Mouse (Mus musculus) CH12.LX (cell line): ENCODE results near the gene Phyh. TPM values are rescaled to one million over a fixed set of nuclear protein-coding genes. Genes with fewer than 3 reads are reported as not detected.

Experiments
- DNase-seq: peaks from one replicate; pipeline ENCODE4 v3.0.0-alpha.2; 2013; ENCODE audit errors: extremely low read depth
- H3K27ac ChIP-seq: 2 replicates; pipeline ENCODE4 v1.5.1; 2012; ENCODE audit warnings: low read depth, mild to moderate bottlenecking, control low read depth, moderate library complexity; ENCODE audit not compliant: insufficient read depth
- H3K27me3 ChIP-seq: replicated peaks from 2 replicates; pipeline ENCODE3; 2012; ENCODE audit warnings: inconsistent platforms
- H3K36me3 ChIP-seq, 2 experiments: replicated peaks in 1 of 2; 2 replicates each; pipeline versions ENCODE3 to v1.6.1; 2012; ENCODE audit warnings: inconsistent platforms in 1 of 2, low read length in 1 of 2, mild to moderate bottlenecking in 1 of 2, mixed read lengths in 1 of 2, moderate library complexity in 1 of 2; ENCODE audit not compliant: control insufficient read depth in 1 of 2, insufficient read depth in 1 of 2
- H3K4me1 ChIP-seq, 2 experiments: 2 replicates each; pipeline ENCODE4 v1.6.1; 2012; ENCODE audit warnings: inconsistent platforms in 1 of 2, moderate library complexity in 1 of 2; ENCODE audit not compliant: insufficient read depth in 2 of 2, control insufficient read depth in 1 of 2
- H3K4me2 ChIP-seq: 2 replicates; pipeline ENCODE4 v1.6.1; 2012; ENCODE audit warnings: low read depth, mild to moderate bottlenecking, control low read depth; ENCODE audit not compliant: poor library complexity, insufficient read depth, severe bottlenecking
- H3K4me3 ChIP-seq, 3 experiments: fragments of 150-350 bp in 1 of 3; sonication (generic) in 1 of 3; replicated peaks in 1 of 3; 2 replicates each; pipeline versions ENCODE3 to v1.5.1; 2011 to 2012; ENCODE audit warnings: low read depth in 2 of 3, low read length in 2 of 3, mild to moderate bottlenecking in 2 of 3, moderate library complexity in 2 of 3, control low read depth in 1 of 3, improper control_type of control experiment in 1 of 3, inconsistent platforms in 1 of 3, mixed read lengths in 1 of 3; ENCODE audit not compliant: poor library complexity in 1 of 3
- H3K79me2 ChIP-seq: replicated peaks from 2 replicates; pipeline ENCODE4 v1.6.1; 2012; ENCODE audit warnings: mild to moderate bottlenecking, moderate library complexity; ENCODE audit not compliant: control insufficient read depth, poor library complexity, insufficient read depth, severe bottlenecking; ENCODE audit errors: extremely low read depth
- H3K9ac ChIP-seq: 2 replicates; pipeline ENCODE4 v1.6.1; 2012; ENCODE audit warnings: low read depth, mild to moderate bottlenecking, control low read depth, moderate library complexity; ENCODE audit not compliant: insufficient read depth
- H3K9me3 ChIP-seq: replicated peaks from 2 replicates; pipeline ENCODE3; 2012; ENCODE audit warnings: low read length, inconsistent platforms, mixed read lengths
- BHLHE40 ChIP-seq: IDR thresholded peaks from 2 replicates; pipeline ENCODE4 v1.6.1; 2011; ENCODE audit warnings: mild to moderate bottlenecking, low read depth, low read length, improper control_type of control experiment
- CHD1 ChIP-seq: IDR thresholded peaks from 2 replicates; pipeline ENCODE4 v1.6.1; 2012; ENCODE audit warnings: low read depth, low read length, improper control_type of control experiment, inconsistent platforms
- CTCF ChIP-seq, 2 experiments: IDR thresholded peaks in 1 of 2; conservative IDR thresholded peaks in 1 of 2; 2 replicates each; pipeline ENCODE4 v1.5.1; 2011 to 2012; ENCODE audit warnings: low read depth in 2 of 2, low read length in 2 of 2, improper control_type of control experiment in 1 of 2, inconsistent platforms in 1 of 2, mild to moderate bottlenecking in 1 of 2, moderate library complexity in 1 of 2
- E2F4 ChIP-seq: IDR thresholded peaks from 2 replicates; pipeline ENCODE4 v1.6.1; 2011; ENCODE audit warnings: low read depth, low read length, improper control_type of control experiment; ENCODE audit not compliant: insufficient replicate concordance
- ELF1 ChIP-seq: IDR thresholded peaks from 2 replicates; pipeline ENCODE4 v1.6.1; 2014; ENCODE audit warnings: low read depth, mild to moderate bottlenecking, inconsistent platforms, low read length, improper control_type of control experiment
- GABPA ChIP-seq: IDR thresholded peaks from 2 replicates; pipeline ENCODE4 v1.6.1; 2012; ENCODE audit warnings: low read depth, low read length, improper control_type of control experiment, inconsistent platforms; ENCODE audit not compliant: insufficient replicate concordance
- HCFC1 ChIP-seq: IDR thresholded peaks from 2 replicates; pipeline ENCODE4 v1.6.1; 2012; ENCODE audit warnings: low read depth, mild to moderate bottlenecking, inconsistent platforms, low read length, improper control_type of control experiment
- KAT2A ChIP-seq: IDR thresholded peaks from 2 replicates; pipeline ENCODE4 v1.6.1; 2012; ENCODE audit warnings: low read length, improper control_type of control experiment, inconsistent platforms; ENCODE audit not compliant: insufficient replicate concordance
- MAX ChIP-seq: IDR thresholded peaks from 2 replicates; pipeline ENCODE4 v1.6.1; 2011; ENCODE audit warnings: low read length, improper control_type of control experiment
- MAZ ChIP-seq: IDR thresholded peaks from 2 replicates; pipeline ENCODE4 v1.6.1; 2012; ENCODE audit warnings: low read depth, mild to moderate bottlenecking, inconsistent platforms, low read length, improper control_type of control experiment, moderate library complexity
- MEF2A ChIP-seq: IDR thresholded peaks from 2 replicates; pipeline ENCODE4 v1.6.1; 2014; ENCODE audit warnings: low read depth, mild to moderate bottlenecking, inconsistent platforms, low read length, improper control_type of control experiment, borderline replicate concordance
- MXI1 ChIP-seq: IDR thresholded peaks from 2 replicates; pipeline ENCODE4 v1.6.1; 2011; ENCODE audit warnings: mild to moderate bottlenecking, low read depth, low read length, improper control_type of control experiment
- NELFE ChIP-seq: IDR thresholded peaks from 2 replicates; pipeline ENCODE4 v1.6.1; 2011; ENCODE audit warnings: low read depth, low read length, improper control_type of control experiment
- NRF1 ChIP-seq: IDR thresholded peaks from 2 replicates; pipeline ENCODE4 v1.6.1; 2014; ENCODE audit warnings: low read depth, mild to moderate bottlenecking, inconsistent platforms, low read length, improper control_type of control experiment, moderate library complexity
- PAX5 ChIP-seq: IDR thresholded peaks from 2 replicates; pipeline ENCODE4 v1.6.1; 2012; ENCODE audit warnings: low read length, inconsistent platforms, mixed read lengths
- POLR2A ChIP-seq: IDR thresholded peaks from 2 replicates; pipeline ENCODE4 v1.6.1; 2011; ENCODE audit warnings: low read depth, mild to moderate bottlenecking, improper control_type of control experiment, low read length
- RCOR1 ChIP-seq: conservative IDR thresholded peaks from 2 replicates; pipeline ENCODE4 v1.6.1; 2012; ENCODE audit warnings: low read depth, mild to moderate bottlenecking, inconsistent platforms, low read length, improper control_type of control experiment
- SMC3 ChIP-seq: IDR thresholded peaks from 2 replicates; pipeline ENCODE4 v1.6.1; 2011; ENCODE audit warnings: low read depth, low read length, improper control_type of control experiment
- TCF12 ChIP-seq: IDR thresholded peaks from 2 replicates; pipeline ENCODE4 v1.6.1; 2014; ENCODE audit warnings: low read depth, mild to moderate bottlenecking, inconsistent platforms, low read length, improper control_type of control experiment
- USF2 ChIP-seq: conservative IDR thresholded peaks from 2 replicates; pipeline ENCODE4 v1.6.1; 2011; ENCODE audit warnings: low read depth, low read length, improper control_type of control experiment
- ZC3H11A ChIP-seq: IDR thresholded peaks from 2 replicates; pipeline ENCODE4 v1.6.1; 2012; ENCODE audit warnings: low read depth, mild to moderate bottlenecking, inconsistent platforms, low read length, improper control_type of control experiment
- ZNF384 ChIP-seq: IDR thresholded peaks from 2 replicates; pipeline ENCODE4 v1.6.1; 2012; ENCODE audit warnings: low read depth, low read length, improper control_type of control experiment, inconsistent platforms
- dilution Hi-C: fragments of 300-500 bp; cut with MboI; formaldehyde crosslinking; loops from 2 replicates; pipeline ENCODE4 v1.14.3; 2020; ENCODE audit warnings: low sequenced_read_pairs; ENCODE audit not compliant: extremely low pct_unique_long_range_greater_than_20kb, extremely low pct_ligation_motif_present
- in situ Hi-C: fragments of 300-500 bp; cut with MboI; formaldehyde crosslinking; loops from 3 replicates; pipeline ENCODE4 v1.14.3; 2019; ENCODE audit warnings: low sequenced_read_pairs, low pct_ligation_motif_present, low pct_unique_long_range_greater_than_20kb, mixed read lengths
- polyA plus RNA-seq: library from polyadenylated mRNA; unstranded; fragments of >175 nt; gene quantifications from 2 replicates; pipeline ENCODE4 v1.2.1, GENCODE M21; 2012; ENCODE audit warnings: low read depth; ENCODE audit not compliant: insufficient read length
- total RNA-seq, 2 experiments: library from RNA; depleted of rRNA; stranded (reverse); fragments of 300-350 nt in 1 of 2; fragments of >200 nt in 1 of 2; gene quantifications; 2 replicates each; pipeline ENCODE4 v1.2.3; 2012 to 2014

Gene Phyh
- total and polyA plus RNA-seq, 3 experiments, result 12.5 to 24.2 (median 17.2) TPM

- no peak overlapping the region for H3K9ac ChIP-seq
- TF ChIP-seq MAX (no peak), BHLHE40 (no peak), CTCF (conservative IDR thresholded peaks at IDR 0.05 in 1 of 2, IDR thresholded peaks at IDR 0.05 in 1 of 2; ENCODE audit: low read depth in 2 of 2, low read length in 2 of 2) (no peak), TCF12 (no peak), E2F4 (no peak), CHD1 (no peak), ZC3H11A (no peak), MXI1 (no peak), KAT2A (no peak), NELFE (no peak), NRF1 (no peak)
- in situ Hi-C loops (no loop called here), dilution Hi-C loops (no loop called here)
- peaks cover 56 to 74% of the 10 kb centered on the region in 2 experiments for H3K36me3 ChIP-seq
- DNase-seq, result no peak
- H3K4me2 ChIP-seq, result no peak overlapping the region
- H3K27me3 ChIP-seq, result no peaks in the 10 kb centered on the region
- H3K79me2 ChIP-seq, result peaks cover 52% of the 10 kb centered on the region
- H3K27ac ChIP-seq, result no peak overlapping the region
- H3K4me3 ChIP-seq, result no peak overlapping the region
- peaks cover 4 to 9% of the 10 kb centered on the region in 2 experiments; a peak in 3 of 4 replicates for H3K4me1 ChIP-seq
- H3K9me3 ChIP-seq, result no peaks in the 10 kb centered on the region
Measured at GRCm38 (mm10) chr2:4886896-4887295, 31.9 kb upstream of the Phyh start.

GRCm38 (mm10) chr2:4895598-4895997, 23.2 kb upstream of the Phyh start:
- Histone ChIP-seq H3K27ac (no peak overlapping the region), H3K4me2 (no peak overlapping the region), H3K36me3 (peaks cover 73 to 88% of the 10 kb centered on the region in 2 experiments), H3K4me3 (no peak overlapping the region), H3K4me1 (no peaks in the 10 kb centered on the region), H3K79me2 (peaks cover 4% of the 10 kb centered on the region; the same call in 1 of the 2 replicates), H3K27me3 (no peaks in the 10 kb centered on the region), H3K9ac (no peak overlapping the region), H3K9me3 (peaks cover 2% of the 10 kb centered on the region)
- no peak for DNase-seq
- dilution Hi-C loops (no loop called here), in situ Hi-C loops (no loop called here)
- TF ChIP-seq GABPA (no peak), ZNF384 (no peak), ELF1 (no peak), POLR2A (no peak), USF2 (no peak), MAZ (no peak), KAT2A (no peak), TCF12 (no peak), RCOR1 (no peak), MAX (no peak), HCFC1 (no peak), SMC3 (no peak), PAX5 (no peak), MEF2A (no peak)
